Mouse (Mus musculus) ES-Bruce4 (cell line): ENCODE data around the gene Ryr3.

Experiments used
- CTCF ChIP-seq: IDR thresholded peaks from one replicate; pipeline ENCODE4 v1.8.1; 2011; ENCODE audit warnings: low read depth, low read length
- EP300 ChIP-seq: IDR thresholded peaks from 2 replicates; pipeline ENCODE4 v1.6.1; 2011; ENCODE audit warnings: low read depth, low read length; ENCODE audit not compliant: insufficient read depth

DNA sequence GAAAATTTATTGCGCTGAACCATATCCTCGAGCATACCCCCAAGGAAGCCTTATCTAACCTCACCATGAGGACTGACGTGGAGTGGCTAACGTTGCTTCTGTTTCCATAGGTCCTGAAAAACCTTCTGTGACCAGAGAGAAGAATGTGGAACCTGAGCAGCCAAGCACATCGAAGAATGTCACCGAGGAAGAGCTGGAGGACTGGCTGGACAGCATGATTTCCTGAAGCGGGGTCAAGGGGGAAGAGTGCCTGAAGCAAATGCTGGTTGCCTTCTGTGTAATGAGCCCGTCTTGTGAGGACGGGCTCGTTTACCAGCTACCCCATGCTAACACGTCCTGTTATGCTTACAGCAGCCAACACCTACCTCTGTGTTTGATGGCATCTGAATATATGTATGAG is 586.2 kb downstream of the Ryr3 start:
- TF ChIP-seq CTCF (no peak), EP300 (no peak)
